Mouse (Mus musculus) stomach, postnatal 0 days (tissue): ENCODE results near the gene Cacna1a.

Experiments
- CTCF ChIP-seq: IDR thresholded peaks from 2 replicates; pipeline ENCODE4 v1.5.1; 2016; ENCODE audit warnings: antibody characterized with exemption, low read depth, mild to moderate bottlenecking, moderate library complexity
- EP300 ChIP-seq: optimal IDR thresholded peaks from 2 replicates; pipeline ENCODE3; 2016; ENCODE audit warnings: antibody characterized with exemption

- no peak for TF ChIP-seq CTCF
- TF ChIP-seq EP300, result no peak
These were observed 267.3 kb downstream of the Cacna1a start for GRCm38 (mm10) chr8:84655336-84656190.
